Comparison of ENCODE assay signal across 17 mouse cellular contexts in the genomic region with DNA sequence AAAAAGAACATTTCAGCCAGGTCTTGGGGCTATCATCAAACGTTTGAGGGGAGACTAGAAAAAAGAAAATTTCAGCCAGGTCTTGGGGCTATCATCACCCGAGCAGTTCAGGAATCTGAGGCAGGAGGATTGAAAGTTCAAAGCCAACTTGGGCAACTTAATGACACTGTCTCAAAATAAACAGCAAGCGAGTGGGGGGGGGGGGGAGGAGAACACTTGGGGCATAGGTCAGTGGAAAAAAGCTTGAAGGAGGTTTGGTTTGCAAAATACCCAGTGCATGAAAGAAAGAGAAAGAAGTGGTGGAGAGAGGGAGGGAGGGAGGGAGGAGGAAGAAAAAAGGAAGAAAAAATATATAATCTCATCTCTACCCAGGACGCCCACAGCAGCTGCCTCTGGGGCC. TPM values are rescaled to one million over a fixed set of nuclear protein-coding genes. Genes with fewer than 3 reads are reported as not detected.
A peak's percentile ranks its signal among the peaks of the same experiment; 100 is the strongest.
DNase-seq lines count a peak whose midpoint lies in the region; ATAC-seq and TF ChIP-seq lines count a peak whose summit lies in the region.
"Had no signal": no experiment of that assay in that cellular context is flagged by ENCODE, and none has a peak within 500 bp of the region (broad histone marks: within the 10 kb centered on the region; RNA-seq: fewer than 3 reads in every experiment).

No protein-coding gene starts in this region.

- no peaks in the 10 kb centered on the region for H3K36me3 ChIP-seq in forebrain, embryonic 14.5 days (ENCODE audit: control insufficient read depth, insufficient read depth, low read length)
- H3K36me3 ChIP-seq in forebrain, postnatal 0 days (ENCODE audit: insufficient read depth) = no peaks in the 10 kb centered on the region
- H3K36me3 ChIP-seq in midbrain, embryonic 10.5 days = no peaks in the 10 kb centered on the region
- H3K36me3 ChIP-seq in midbrain, embryonic 13.5 days = no peaks in the 10 kb centered on the region
- H3K36me3 ChIP-seq in MEL (ENCODE audit: control insufficient read depth in 1 of 2, insufficient read depth in 2 of 2, low read length in 2 of 2) = peaks cover 0 to 9% of the 10 kb centered on the region in 2 experiments; a peak in 2 of 4 replicates
- H3K36me3 ChIP-seq: embryonic facial prominence, embryonic 12.5 days; G1E; heart, embryonic 12.5 days; hindbrain, embryonic 12.5 days had no signal

- no peak for TF ChIP-seq POLR2A in MEL (IDR thresholded peaks at IDR 0.05; ENCODE audit: control insufficient read depth in 1 of 2, insufficient read depth in 1 of 2, low read depth in 1 of 2, low read length in 2 of 2, poor library complexity in 1 of 2)

- H3K79me2 ChIP-seq in MEL (ENCODE audit: control insufficient read depth, insufficient read depth, low read length, poor library complexity) = no peaks in the 10 kb centered on the region

- no peak overlapping the region for H3K4me3 ChIP-seq in forebrain, embryonic 14.5 days (ENCODE audit: low read depth, low read length)
- H3K4me3 ChIP-seq in forebrain, postnatal 0 days (ENCODE audit: low read depth, low read length) = no peak overlapping the region
- no peak overlapping the region for H3K4me3 ChIP-seq in midbrain, embryonic 10.5 days
- H3K4me3 ChIP-seq in midbrain, embryonic 13.5 days (replicated peaks) = no peak overlapping the region
- peak overlapping the region; percentile 43 to 50 for H3K4me3 ChIP-seq in MEL (ENCODE audit: control insufficient read depth in 1 of 2, insufficient read depth in 1 of 2, low read depth in 2 of 2, low read length in 2 of 2)
- H3K4me3 ChIP-seq: embryonic facial prominence, embryonic 12.5 days; forebrain, embryonic 13.5 days; heart, embryonic 12.5 days; hindbrain, embryonic 12.5 days had no signal

- H3K4me1 ChIP-seq in forebrain, embryonic 14.5 days (ENCODE audit: control insufficient read depth, insufficient read depth, low read length) = peaks cover 22% of the 10 kb centered on the region
- H3K4me1 ChIP-seq in forebrain, postnatal 0 days (ENCODE audit: insufficient read depth) = no peaks in the 10 kb centered on the region; the same call in 1 of the 2 replicates
- peaks cover 92% of the 10 kb centered on the region for H3K4me1 ChIP-seq in midbrain, embryonic 10.5 days
- H3K4me1 ChIP-seq in midbrain, embryonic 13.5 days (replicated peaks) = peaks cover 52% of the 10 kb centered on the region
- peaks cover 8 to 32% of the 10 kb centered on the region in 2 experiments for H3K4me1 ChIP-seq in MEL (ENCODE audit: control insufficient read depth in 1 of 2, insufficient read depth in 2 of 2, low read length in 2 of 2)

- no peak for ATAC-seq in forebrain, embryonic 14.5 days
- ATAC-seq in forebrain, postnatal 0 days = no peak
- ATAC-seq in midbrain, embryonic 13.5 days = no peak
- ATAC-seq in megakaryocyte progenitor cell, adult 5-6 weeks (replicated peaks; ENCODE audit: poor library complexity) = no peak
- ATAC-seq: forebrain, embryonic 13.5 days had no signal

- H3K9me3 ChIP-seq in forebrain, embryonic 14.5 days (replicated peaks; ENCODE audit: control insufficient read depth, low read length) = no peaks in the 10 kb centered on the region
- H3K9me3 ChIP-seq in forebrain, postnatal 0 days (ENCODE audit: low read length) = no peaks in the 10 kb centered on the region
- no peaks in the 10 kb centered on the region for H3K9me3 ChIP-seq in midbrain, embryonic 10.5 days (replicated peaks)
- H3K9me3 ChIP-seq in midbrain, embryonic 13.5 days = no peaks in the 10 kb centered on the region
- H3K9me3 ChIP-seq in MEL (replicated peaks; ENCODE audit: insufficient read depth, low read length) = no peaks in the 10 kb centered on the region
- H3K9me3 ChIP-seq: embryonic facial prominence, embryonic 12.5 days; forebrain, embryonic 13.5 days; G1E; heart, embryonic 12.5 days; hindbrain, embryonic 12.5 days had no signal

- DNase-seq in forebrain, embryonic 14.5 days (ENCODE audit: low spot score) = no peak
- no peak for DNase-seq in forebrain, postnatal 0 days
- no peak for DNase-seq in midbrain, embryonic 10.5 days (ENCODE audit: low spot score)
- DNase-seq in CD4-positive helper T cell, adult 2 months (ENCODE audit: low read depth, low spot score) = peak; percentile 54
- peak; percentile 35 for DNase-seq in MEL (ENCODE audit: low read depth, low spot score)
- DNase-seq: adrenal gland, postnatal 10 days; cerebellum, adult 11 months; cerebellum, adult 9-10 months; gastrocnemius, postnatal 25 days; kidney, adult 11 months had no signal

- no peak for TF ChIP-seq RAD21 in MEL (IDR thresholded peaks at IDR 0.05; ENCODE audit: low read depth, low read length)

- H3K27ac ChIP-seq in forebrain, embryonic 14.5 days (ENCODE audit: low read depth, low read length) = peak overlapping the region; percentile 39; the same call in 1 of the 2 replicates
- H3K27ac ChIP-seq in forebrain, postnatal 0 days (ENCODE audit: low read depth, low read length) = no peak overlapping the region
- H3K27ac ChIP-seq in midbrain, embryonic 10.5 days (replicated peaks) = 0 out of 2 replicates have a peak overlapping the region, but pooled peaks have one; percentile 73
- no peak overlapping the region for H3K27ac ChIP-seq in midbrain, embryonic 13.5 days
- peak overlapping the region; percentile 23; the same call in 1 of the 2 replicates for H3K27ac ChIP-seq in MEL (ENCODE audit: control insufficient read depth, low read depth, low read length)
- H3K27ac ChIP-seq: embryonic facial prominence, embryonic 12.5 days; hindbrain, embryonic 12.5 days had no signal

- no peak overlapping the region for H3K4me2 ChIP-seq in forebrain, embryonic 14.5 days (ENCODE audit: low read length)
- H3K4me2 ChIP-seq in forebrain, postnatal 0 days (ENCODE audit: low read depth) = no peak overlapping the region
- H3K4me2 ChIP-seq in midbrain, embryonic 13.5 days (replicated peaks) = no peak overlapping the region
- H3K4me2 ChIP-seq: embryonic facial prominence, embryonic 12.5 days; forebrain, embryonic 13.5 days; heart, embryonic 12.5 days; hindbrain, embryonic 12.5 days had no signal

- no peak overlapping the region for H3K9ac ChIP-seq in forebrain, embryonic 14.5 days (ENCODE audit: low read length)
- no peak overlapping the region for H3K9ac ChIP-seq in forebrain, postnatal 0 days
- H3K9ac ChIP-seq in midbrain, embryonic 13.5 days (replicated peaks) = no peak overlapping the region; the same call in 1 of the 2 replicates
- H3K9ac ChIP-seq in MEL (ENCODE audit: control insufficient read depth, low read depth, low read length, poor library complexity, severe bottlenecking) = peak overlapping the region; percentile 41
- H3K9ac ChIP-seq: embryonic facial prominence, embryonic 12.5 days; forebrain, embryonic 13.5 days; heart, embryonic 12.5 days; hindbrain, embryonic 12.5 days had no signal

- WGBS in forebrain, embryonic 14.5 days = 63% methylated on average over 4 of the region's 4 CpGs
- WGBS in forebrain, postnatal 0 days = 65% methylated on average over 4 of the region's 4 CpGs
- 61% methylated on average over 4 of the region's 4 CpGs for WGBS in midbrain, embryonic 10.5 days
- 54% methylated on average over 4 of the region's 4 CpGs for WGBS in midbrain, embryonic 13.5 days

- TF ChIP-seq EP300 in MEL (IDR thresholded peaks at IDR 0.05; ENCODE audit: low read depth in 1 of 2, low read length in 2 of 2) = no peak

- H3K27me3 ChIP-seq in forebrain, embryonic 14.5 days (replicated peaks; ENCODE audit: control insufficient read depth, insufficient read depth, low read length) = no peaks in the 10 kb centered on the region
- H3K27me3 ChIP-seq in forebrain, postnatal 0 days (ENCODE audit: insufficient read depth, low read length) = no peaks in the 10 kb centered on the region
- H3K27me3 ChIP-seq in midbrain, embryonic 10.5 days (ENCODE audit: low read depth, poor library complexity, severe bottlenecking) = peaks cover 9% of the 10 kb centered on the region; the same call in 1 of the 2 replicates
- no peaks in the 10 kb centered on the region for H3K27me3 ChIP-seq in midbrain, embryonic 13.5 days
- H3K27me3 ChIP-seq in MEL (ENCODE audit: control insufficient read depth in 1 of 2, insufficient read depth in 2 of 2, low read length in 2 of 2) = no peaks in the 10 kb centered on the region
- H3K27me3 ChIP-seq: embryonic facial prominence, embryonic 12.5 days; forebrain, embryonic 13.5 days; hindbrain, embryonic 12.5 days had no signal

- TF ChIP-seq CTCF in forebrain, postnatal 0 days (IDR thresholded peaks at IDR 0.05; ENCODE audit: low read depth) = no peak
- no peak for TF ChIP-seq CTCF in MEL (IDR thresholded peaks at IDR 0.05 in 2 of 3, conservative IDR thresholded peaks at IDR 0.05 in 1 of 3; ENCODE audit: control insufficient read depth in 1 of 3, insufficient read depth in 1 of 3, low read depth in 2 of 3, low read length in 3 of 3, poor library complexity in 1 of 3, severe bottlenecking in 1 of 3)

TF ChIP-seq in MEL, 35 proteins besides CTCF, POLR2A, EP300 and RAD21:
- no peak for TF ChIP-seq GABPA (IDR thresholded peaks at IDR 0.05; ENCODE audit: low read depth, low read length)
- 0 out of 2 replicates have a peak, but pooled peaks have one; percentile 2 for TF ChIP-seq SIN3A (IDR thresholded peaks at IDR 0.05; ENCODE audit: low read length)

RNA-seq across cellular contexts. Expression of a gene that starts 9.1 kb away (rescaled TPM):
- 5.1 and 6.0 TPM in 2 replicates for polyA plus RNA-seq in forebrain, embryonic 14.5 days (2014; fragmentation: Nextera tagmentation; extraction: Ambion mirVana)
- 21.0 and 21.1 TPM in 2 replicates for total RNA-seq in forebrain, postnatal 0 days (2014; rRNA removed)
- 6.8 and 9.4 TPM in 2 replicates for polyA plus RNA-seq in forebrain, postnatal 0 days (2015; fragmentation: Nextera tagmentation; extraction: Ambion mirVana)
- 15.4 and 16.4 TPM in 2 replicates for polyA plus RNA-seq in midbrain, embryonic 10.5 days (2016; fragmentation: Nextera tagmentation; extraction: Ambion mirVana)
- 10.9 and 11.0 TPM in 2 replicates for polyA plus RNA-seq in midbrain, embryonic 13.5 days (2015; fragmentation: Nextera tagmentation; extraction: Ambion mirVana)
- 13.4 and 16.4 TPM in 2 replicates for total RNA-seq in MEL (2012; rRNA removed)
- 10 to 100 TPM in 1 of 2 experiments, not detected in 1; 16.1 TPM for polyA plus RNA-seq in MEL (2012; ENCODE audit: insufficient read depth in 1 of 2, insufficient read length in 2 of 2, low read depth in 1 of 2, low replicate concordance in 2 of 2, missing spikeins in 1 of 2)
- 2.6 TPM in 2 replicates for total RNA-seq in megakaryocyte progenitor cell, adult 5-6 weeks (2015)
- 3.8 and 4.2 TPM in 2 replicates for total RNA-seq in megakaryocyte progenitor cell, adult 5-6 weeks (2017)

RNA-seq across cellular contexts. Expression of a gene that starts 53.0 kb away (rescaled TPM):
- polyA plus RNA-seq in forebrain, embryonic 14.5 days (2014; fragmentation: Nextera tagmentation; extraction: Ambion mirVana) = 403 and 455 TPM in 2 replicates
- 177 and 224 TPM in 2 replicates for total RNA-seq in forebrain, postnatal 0 days (2014; rRNA removed)
- 134 and 156 TPM in 2 replicates for polyA plus RNA-seq in forebrain, postnatal 0 days (2015; fragmentation: Nextera tagmentation; extraction: Ambion mirVana)
- 150 and 197 TPM in 2 replicates for polyA plus RNA-seq in midbrain, embryonic 10.5 days (2016; fragmentation: Nextera tagmentation; extraction: Ambion mirVana)
- polyA plus RNA-seq in midbrain, embryonic 13.5 days (2015; fragmentation: Nextera tagmentation; extraction: Ambion mirVana) = 79.8 and 105 TPM in 2 replicates
- total RNA-seq in MEL (2012; rRNA removed) = 60.5 and 70.3 TPM in 2 replicates
- 100 to 1,000 TPM in 1 of 2 experiments, not detected in 1; 114 TPM for polyA plus RNA-seq in MEL (2012; ENCODE audit: insufficient read depth in 1 of 2, insufficient read length in 2 of 2, low read depth in 1 of 2, low replicate concordance in 2 of 2, missing spikeins in 1 of 2)
- 88.7 and 123 TPM in 2 replicates for total RNA-seq in megakaryocyte progenitor cell, adult 5-6 weeks (2015)
- 101 and 127 TPM in 2 replicates for total RNA-seq in megakaryocyte progenitor cell, adult 5-6 weeks (2017)

Comparison
In these comparisons a context has a peak if more than half of its experiments do, and no peak if none do; other contexts are left out.
1. H3K27ac ChIP-seq: peak in forebrain, embryonic 14.5 days (single experiment), midbrain, embryonic 10.5 days (single experiment) and MEL (single experiment); none in forebrain, postnatal 0 days (single experiment) and midbrain, embryonic 13.5 days (single experiment).
2. DNase-seq: peak in CD4-positive helper T cell, adult 2 months (single experiment) and MEL (single experiment); none in forebrain, embryonic 14.5 days (single experiment), forebrain, postnatal 0 days (single experiment) and midbrain, embryonic 10.5 days (single experiment).
3. H3K4me3 ChIP-seq: peak in MEL (2 of 2); none in forebrain, embryonic 14.5 days (single experiment), forebrain, postnatal 0 days (single experiment), midbrain, embryonic 10.5 days (single experiment) and midbrain, embryonic 13.5 days (single experiment).